Mouse (Mus musculus) kidney, embryonic 16.5 days (tissue): ENCODE data around the gene Prelid3b. TPM values are rescaled to one million over a fixed set of nuclear protein-coding genes. Genes with fewer than 3 reads are reported as not detected.

Source experiments
- ATAC-seq: fragments of 200-750 bp; cut with Nextera tagmentation; 2 replicates; pipeline ENCODE4 v1.8.0; 2017; ENCODE audit warnings: moderate TSS enrichment; ENCODE audit not compliant: low FRiP score, low TSS enrichment
- H3K27ac ChIP-seq: fragments of 300-500 bp; sonication (generic); 2 replicates; pipeline ENCODE4 v1.5.1; 2014; ENCODE audit warnings: low read length
- H3K27me3 ChIP-seq: fragments of 300-500 bp; sonication (generic); 2 replicates; pipeline ENCODE4 v1.6.1; 2014; ENCODE audit warnings: low read length, control low read depth, mixed read lengths; ENCODE audit not compliant: insufficient read depth
- H3K36me3 ChIP-seq: fragments of 300-500 bp; sonication (generic); 2 replicates; pipeline ENCODE4 v1.6.1; 2014; ENCODE audit warnings: low read length, control low read depth, mixed read lengths; ENCODE audit not compliant: insufficient read depth
- H3K4me1 ChIP-seq: fragments of 300-500 bp; sonication (generic); 2 replicates; pipeline ENCODE4 v1.6.1; 2014; ENCODE audit warnings: low read length, control low read depth, mixed read lengths; ENCODE audit not compliant: insufficient read depth
- H3K4me2 ChIP-seq: fragments of 300-500 bp; sonication (generic); replicated peaks from 2 replicates; pipeline ENCODE4 v1.6.1; 2014; ENCODE audit warnings: low read depth, low read length
- H3K4me3 ChIP-seq: fragments of 300-500 bp; sonication (generic); 2 replicates; pipeline ENCODE4 v1.5.1; 2014; ENCODE audit warnings: mild to moderate bottlenecking, low read length
- H3K9ac ChIP-seq: fragments of 300-500 bp; sonication (generic); replicated peaks from 2 replicates; pipeline ENCODE4 v1.6.1; 2014; ENCODE audit warnings: low read length
- H3K9me3 ChIP-seq: fragments of 300-500 bp; sonication (generic); 2 replicates; pipeline ENCODE4 v1.6.1; 2016; ENCODE audit warnings: low read length, control low read depth
- WGBS: fragments of 180-500 bp; shearing (Covaris S2); extraction: QIAGEN DNeasy Blood & Tissue Kit; methylation state at CpG from one replicate; pipeline ENCODE4 v1.1.7; 2014; 5-methylcytosine and 5-hydroxymethylcytosine counted together
- polyA plus RNA-seq: library from polyadenylated mRNA; unstranded; fragments of >200 nt; fragmentation: Nextera tagmentation; extraction: Ambion mirVana; gene quantifications from 2 replicates; pipeline ENCODE4 v1.2.1, GENCODE M21; 2015

The Prelid3b gene
- polyA plus RNA-seq, 1 experiment from 2014 or later = 113 TPM

DNA sequence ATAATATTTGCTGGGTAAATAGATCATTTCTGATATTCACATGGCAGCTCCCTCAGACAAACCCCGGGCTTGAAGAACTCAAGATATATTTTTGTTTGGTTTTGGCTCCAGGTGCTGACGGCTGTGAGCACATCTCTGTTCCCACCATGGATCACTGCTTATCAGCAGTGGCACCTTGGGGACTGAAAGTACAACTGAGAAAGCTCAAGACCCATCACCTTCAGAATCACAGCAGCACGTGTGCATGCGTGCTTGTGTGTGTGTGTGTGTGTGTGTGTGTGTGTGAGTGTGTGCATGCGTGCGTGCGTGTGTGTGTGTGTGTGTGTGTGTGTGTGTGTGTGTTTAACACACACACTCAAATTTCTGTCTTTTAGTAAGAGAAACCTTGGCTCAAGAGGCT lies 28.5 kb downstream of the Prelid3b start:
- 85% methylated on average over 7 of the region's 7 CpGs for WGBS
- H3K4me2 ChIP-seq = no peak overlapping the region
- H3K9ac ChIP-seq = no peak overlapping the region
- peaks cover 6% of the 10 kb centered on the region; the same call in 1 of the 2 replicates for H3K4me1 ChIP-seq
- H3K27ac ChIP-seq = no peak overlapping the region
- H3K36me3 ChIP-seq = no peaks in the 10 kb centered on the region
- no peaks in the 10 kb centered on the region for H3K27me3 ChIP-seq
- ATAC-seq = no peak
- H3K4me3 ChIP-seq = no peak overlapping the region
- H3K9me3 ChIP-seq = no peaks in the 10 kb centered on the region

DNA sequence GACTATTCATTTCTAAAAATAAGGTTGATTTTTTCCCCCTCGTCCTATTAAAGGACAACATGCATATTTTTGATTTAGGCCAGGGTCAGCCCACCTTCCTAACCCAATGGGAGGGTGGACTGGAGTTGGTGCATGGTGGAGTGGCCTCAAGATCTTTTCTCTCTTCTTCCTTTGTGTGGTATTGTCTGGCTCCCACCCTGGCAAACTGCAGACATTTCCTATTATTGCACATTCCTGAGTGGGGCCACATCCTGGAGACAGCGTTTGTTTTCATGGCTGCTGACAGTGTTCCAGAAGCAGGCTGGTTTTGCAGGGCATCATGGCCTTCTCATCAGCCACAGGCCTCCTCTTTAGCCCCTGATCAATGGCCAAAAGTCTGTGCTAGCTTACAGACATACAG lies 29.8 kb downstream of the Prelid3b start:
- no peaks in the 10 kb centered on the region for H3K36me3 ChIP-seq
- H3K27ac ChIP-seq = no peak overlapping the region

DNA sequence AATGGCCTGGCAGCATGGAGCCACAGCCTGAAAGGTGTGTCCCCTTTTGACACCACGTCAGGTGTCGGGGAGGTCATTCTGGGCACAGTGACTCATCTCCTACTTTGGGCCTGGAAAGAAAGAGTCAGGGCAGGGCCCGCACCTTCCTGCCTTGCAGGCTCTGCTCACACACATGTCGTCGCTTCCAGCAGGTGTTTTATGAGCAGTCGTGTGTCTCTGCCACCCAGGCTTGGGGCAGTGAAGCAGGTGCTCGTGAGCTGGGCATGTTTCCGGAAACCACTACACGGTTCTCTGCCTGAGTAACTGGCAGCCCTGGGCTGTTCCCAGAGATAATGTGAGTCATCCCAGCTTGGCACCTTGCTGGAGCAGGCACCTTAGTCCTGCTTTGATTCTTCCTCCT lies 30.4 kb downstream of the Prelid3b start:
- no peak for ATAC-seq
- Histone ChIP-seq H3K27me3 (no peaks in the 10 kb centered on the region), H3K9me3 (no peaks in the 10 kb centered on the region), H3K4me2 (no peak overlapping the region), H3K36me3 (no peaks in the 10 kb centered on the region), H3K9ac (no peak overlapping the region), H3K4me1 (peaks cover 21% of the 10 kb centered on the region), H3K27ac (no peak overlapping the region), H3K4me3 (no peak overlapping the region)
- WGBS = 54% methylated on average over 9 of the region's 9 CpGs

More for the DNA sequence above, 29.8 kb downstream of the Prelid3b start:
- H3K4me1 ChIP-seq = peaks cover 17% of the 10 kb centered on the region
- H3K4me2 ChIP-seq = no peak overlapping the region
- H3K9me3 ChIP-seq = no peaks in the 10 kb centered on the region
- H3K27me3 ChIP-seq = no peaks in the 10 kb centered on the region
- no peak for ATAC-seq
- H3K9ac ChIP-seq = no peak overlapping the region
- 46% methylated on average over 2 of the region's 2 CpGs for WGBS
- H3K4me3 ChIP-seq = no peak overlapping the region

DNA sequence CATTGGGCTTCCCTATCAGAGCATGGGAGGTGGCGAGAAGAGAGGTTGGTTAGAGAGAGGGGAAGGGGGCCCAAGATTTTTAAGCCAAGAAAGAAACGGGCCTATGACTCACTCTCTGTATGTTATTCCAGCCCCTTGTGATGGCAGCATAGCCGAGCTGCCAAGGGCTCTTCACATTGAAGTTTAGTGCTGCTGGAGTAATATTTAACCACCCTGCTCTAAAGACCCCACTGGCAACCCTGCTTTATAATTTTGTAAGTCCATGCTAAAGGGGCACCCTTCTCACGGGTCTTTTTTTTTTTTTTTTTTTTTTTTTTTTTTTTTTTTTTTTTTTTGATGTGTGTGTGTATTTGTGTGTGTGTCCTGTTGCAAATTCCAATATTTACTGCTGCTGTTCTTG lies 31.0 kb downstream of the Prelid3b start:
- no peaks in the 10 kb centered on the region for H3K27me3 ChIP-seq
- no peak overlapping the region for H3K4me3 ChIP-seq
- H3K4me1 ChIP-seq = peaks cover 21% of the 10 kb centered on the region
- no peak overlapping the region for H3K4me2 ChIP-seq
- no peaks in the 10 kb centered on the region for H3K9me3 ChIP-seq
- no peak overlapping the region for H3K9ac ChIP-seq
- H3K27ac ChIP-seq = no peak overlapping the region
- ATAC-seq = no peak
- 60% methylated on average over 4 of the region's 4 CpGs for WGBS
- no peaks in the 10 kb centered on the region for H3K36me3 ChIP-seq

DNA sequence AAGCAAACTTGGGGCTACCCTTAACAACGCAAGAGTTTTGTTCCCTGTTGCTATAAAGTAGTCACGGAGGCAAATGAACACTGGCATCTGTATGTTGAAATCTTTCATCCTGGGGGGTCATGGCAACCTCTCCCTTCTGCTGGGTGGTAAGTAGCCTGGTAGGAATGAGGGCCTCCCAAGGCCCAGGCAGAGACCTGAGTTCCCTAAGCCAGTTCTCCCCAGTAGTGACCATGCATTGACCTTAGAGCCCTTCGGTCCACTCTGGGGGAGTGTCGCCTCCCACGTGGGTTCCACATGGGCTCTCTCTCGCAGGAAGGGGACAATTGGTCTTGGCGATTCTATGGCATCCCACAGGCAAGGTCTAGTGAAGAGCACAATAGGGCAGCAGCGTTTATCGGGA lies 32.9 kb downstream of the Prelid3b start:
- H3K4me1 ChIP-seq = peaks cover 21% of the 10 kb centered on the region

DNA sequence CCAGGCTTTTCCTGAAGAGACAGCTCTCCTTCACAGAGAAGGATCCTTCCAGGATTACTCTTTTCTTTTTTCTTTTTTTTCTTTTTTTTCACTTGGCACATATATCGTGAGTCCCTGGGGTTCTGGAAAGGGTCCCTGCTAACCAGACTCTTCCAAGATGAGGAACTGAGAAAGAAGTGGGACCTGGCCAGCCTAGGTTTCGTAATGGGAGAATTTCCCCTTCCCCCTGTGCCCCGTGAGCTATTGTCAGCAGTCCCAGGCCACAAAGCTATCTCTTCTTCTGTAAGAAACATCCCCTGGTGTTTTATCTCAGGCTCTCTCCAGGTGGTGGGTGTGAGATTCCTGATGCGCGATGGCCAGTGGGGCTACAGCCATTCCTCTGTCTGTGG lies 33.4 kb downstream of the Prelid3b start:
- Histone ChIP-seq H3K9me3 (no peaks in the 10 kb centered on the region), H3K4me1 (peaks cover 22% of the 10 kb centered on the region), H3K27ac (no peak overlapping the region), H3K4me2 (no peak overlapping the region), H3K9ac (no peak overlapping the region; the same call in 1 of the 2 replicates), H3K4me3 (no peak overlapping the region), H3K27me3 (no peaks in the 10 kb centered on the region), H3K36me3 (no peaks in the 10 kb centered on the region)
- ATAC-seq = no peak
- whole genome bisulfite sequencing = 67% methylated on average over 5 of the region's 5 CpGs

More for the DNA sequence above, 32.9 kb downstream of the Prelid3b start:
- H3K4me3 ChIP-seq = no peak overlapping the region
- 85% methylated on average over 9 of the region's 9 CpGs for WGBS
- no peaks in the 10 kb centered on the region for H3K36me3 ChIP-seq
- no peak overlapping the region for H3K4me2 ChIP-seq
- ATAC-seq = no peak
- no peak overlapping the region for H3K9ac ChIP-seq
- H3K27ac ChIP-seq = no peak overlapping the region
- no peaks in the 10 kb centered on the region for H3K27me3 ChIP-seq
- H3K9me3 ChIP-seq = no peaks in the 10 kb centered on the region

DNA sequence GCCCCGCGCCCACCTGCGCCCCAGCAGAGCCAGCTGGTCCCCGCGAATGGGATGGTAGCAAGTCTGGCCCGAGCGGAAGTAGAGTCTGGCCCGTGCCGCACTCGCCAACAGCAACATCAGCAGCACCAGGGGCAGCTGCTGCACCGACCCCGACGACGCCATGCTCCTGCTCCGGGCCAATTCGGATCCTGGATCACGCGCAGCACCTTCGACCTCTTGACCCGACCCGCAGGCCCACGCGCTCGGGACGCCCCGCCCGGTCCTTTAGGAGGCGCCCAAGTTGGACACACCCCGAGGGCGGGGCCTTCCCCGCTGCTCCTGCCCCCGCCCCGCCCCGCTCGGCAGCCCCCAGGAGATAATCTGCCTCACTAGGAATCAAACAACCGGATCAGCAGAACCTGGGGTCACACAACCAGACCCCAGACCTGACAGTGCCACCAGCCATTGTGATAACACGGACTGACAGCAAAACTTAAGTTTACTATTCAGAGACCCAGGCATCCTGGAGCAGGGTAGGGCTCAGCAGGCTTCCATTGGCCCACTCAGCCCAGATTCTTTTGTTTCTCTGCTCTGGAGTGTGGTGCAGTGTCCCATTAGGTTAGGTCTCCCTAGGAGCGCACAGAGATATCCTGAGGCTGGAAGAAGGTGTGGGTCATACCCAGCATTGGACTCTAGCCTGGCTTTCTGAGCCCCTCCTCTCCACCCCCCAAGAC lies 34.0 kb downstream of the Prelid3b start, which contains the start of gene Ctsz:
Ctsz (minus strand) TSS at position 303 of the 713 bp plus-strand sequence.
- no peaks in the 10 kb centered on the region for H3K9me3 ChIP-seq
- H3K4me2 ChIP-seq = peak within 1 kb of the TSS; percentile 68
- peak within 1 kb of the TSS; percentile 64 for H3K4me3 ChIP-seq
- H3K36me3 ChIP-seq = no peaks in the 10 kb centered on the region
- H3K9ac ChIP-seq = peak within 1 kb of the TSS; percentile 67
- peak; percentile 71; the same call in 1 of the 2 replicates for ATAC-seq
- peak within 1 kb of the TSS; percentile 2 for H3K27ac ChIP-seq
- peaks cover 27% of the 10 kb centered on the region for H3K4me1 ChIP-seq
- no peaks in the 10 kb centered on the region for H3K27me3 ChIP-seq
- WGBS = 2% methylated on average over 38 of the region's 38 CpGs

DNA sequence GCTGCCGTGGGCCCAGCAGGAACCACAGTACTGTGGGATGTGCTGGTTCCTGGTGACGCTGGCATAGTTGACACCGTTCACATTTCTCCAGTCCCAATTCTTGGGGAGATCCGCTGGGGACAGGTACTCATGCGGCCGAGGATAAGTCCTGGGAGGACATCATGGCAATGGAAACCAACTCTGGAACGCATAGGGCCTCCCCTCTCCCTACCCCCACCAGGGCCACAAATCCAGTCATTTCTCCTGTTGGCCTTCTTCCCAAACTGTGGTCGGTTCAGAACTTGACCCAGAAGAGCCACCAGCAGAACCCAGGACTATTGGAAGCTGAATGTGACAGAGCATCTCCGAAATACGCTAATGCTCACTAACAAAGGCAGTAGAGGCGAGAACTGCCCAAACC lies 34.7 kb downstream of the Prelid3b start:
- Histone ChIP-seq H3K9me3 (no peaks in the 10 kb centered on the region), H3K4me3 (peak overlapping the region; percentile 64), H3K9ac (peak overlapping the region; percentile 67), H3K27me3 (no peaks in the 10 kb centered on the region), H3K36me3 (no peaks in the 10 kb centered on the region), H3K4me2 (peak overlapping the region; percentile 68), H3K4me1 (peaks cover 27% of the 10 kb centered on the region), H3K27ac (peak overlapping the region; percentile 2)
- WGBS = 76% methylated on average over 11 of the region's 11 CpGs
- ATAC-seq = no peak

DNA sequence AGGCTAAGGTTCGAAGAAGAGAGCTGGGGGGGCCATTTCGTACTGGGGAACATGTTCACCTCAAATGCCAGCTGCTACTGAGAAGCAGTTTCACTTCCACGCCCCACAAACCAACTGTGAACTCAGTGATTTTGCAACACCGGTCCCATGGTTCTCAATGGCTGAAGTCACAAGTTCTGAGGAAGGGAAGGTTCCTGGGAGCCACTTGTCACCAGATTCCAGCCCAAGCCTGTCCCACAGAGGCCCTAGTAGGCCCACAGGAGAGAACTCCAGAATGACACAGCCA lies 35.2 kb downstream of the Prelid3b start:
- Histone ChIP-seq H3K4me3 (0 out of 2 replicates have a peak overlapping the region, but pooled peaks have one; percentile 64), H3K4me2 (peak overlapping the region; percentile 68), H3K9me3 (no peaks in the 10 kb centered on the region), H3K9ac (no peak overlapping the region), H3K27me3 (no peaks in the 10 kb centered on the region), H3K27ac (no peak overlapping the region), H3K36me3 (no peaks in the 10 kb centered on the region; the same call in 1 of the 2 replicates), H3K4me1 (peaks cover 26% of the 10 kb centered on the region)
- ATAC-seq = no peak
- 92% methylated on average over 4 of the region's 4 CpGs for WGBS

DNA sequence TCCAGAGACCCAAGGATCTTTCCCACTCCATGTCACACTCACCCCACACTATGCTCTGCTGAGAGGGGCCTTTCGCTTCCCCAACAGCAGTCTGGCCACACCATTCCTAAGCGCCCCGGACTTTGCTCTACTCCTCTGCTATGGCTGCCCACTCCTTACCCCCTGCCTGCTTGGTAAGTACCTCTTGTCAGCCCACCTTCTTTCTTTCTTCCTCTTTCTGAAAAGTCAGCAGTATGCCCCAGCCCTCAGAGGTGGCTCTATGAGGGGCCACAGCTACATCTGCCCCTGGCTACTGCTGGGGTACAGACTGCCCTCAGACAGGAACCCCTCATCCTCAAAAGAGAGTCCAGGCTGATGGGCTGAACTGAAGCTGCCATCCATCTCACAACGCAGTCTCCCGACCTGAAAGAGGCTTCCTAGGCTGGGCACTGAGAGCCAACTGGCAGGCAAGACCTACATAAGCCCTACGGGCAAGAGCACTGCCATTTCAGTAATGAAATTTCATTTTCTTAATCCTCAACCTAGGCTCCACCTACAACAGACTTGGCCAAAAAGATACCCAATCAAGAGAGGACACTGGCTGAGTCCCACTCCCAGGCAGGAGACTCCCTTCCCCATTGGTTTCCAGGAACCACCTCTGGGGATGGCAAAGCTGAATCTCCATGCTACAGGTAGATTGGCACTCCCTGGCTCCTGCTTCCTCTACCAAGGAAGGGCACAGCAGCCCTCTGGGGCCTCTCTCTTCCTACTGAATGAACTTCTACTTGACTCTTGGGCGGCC lies 35.8 kb downstream of the Prelid3b start:
- H3K9me3 ChIP-seq = no peaks in the 10 kb centered on the region
- no peak for ATAC-seq
- H3K36me3 ChIP-seq = no peaks in the 10 kb centered on the region; the same call in 1 of the 2 replicates
- H3K4me3 ChIP-seq = no peak overlapping the region
- H3K4me1 ChIP-seq = peaks cover 20% of the 10 kb centered on the region
- H3K27me3 ChIP-seq = no peaks in the 10 kb centered on the region
- H3K9ac ChIP-seq = no peak overlapping the region
- WGBS = 94% methylated on average over 7 of the region's 7 CpGs
- no peak overlapping the region for H3K27ac ChIP-seq
- no peak overlapping the region for H3K4me2 ChIP-seq
